Mouse (Mus musculus) left cerebral cortex, adult 2 months (tissue): Measurements from ENCODE around the gene Pcyt2. TPM values are rescaled to one million over a fixed set of nuclear protein-coding genes. Genes with fewer than 3 reads are reported as not detected.

Experiments used
- DNase-seq, 2 experiments: peaks; one replicate each; pipeline ENCODE4 v3.0.0; 2021 to 2022; ENCODE audit warnings: low spot score in 2 of 2, mixed read lengths in 1 of 2; ENCODE audit errors: extremely low spot score in 1 of 2
- H3K27ac ChIP-seq: fragments of 200-600 bp; 2 replicates; pipeline ENCODE4 v1.8.1; 2022
- H3K4me3 ChIP-seq: fragments of 200-600 bp; 2 replicates; pipeline ENCODE4 v1.8.1; 2022
- CTCF ChIP-seq: fragments of 200-600 bp; IDR thresholded peaks from 2 replicates; pipeline ENCODE4 v1.8.1; 2022; ENCODE audit warnings: antibody characterized with exemption, mild to moderate bottlenecking, moderate library complexity
- intact Hi-C: fragments of 180-260 bp; cut with DNase I; formaldehyde crosslinking; loops from one replicate; pipeline ENCODE4 v1.15.1; 2025
- total RNA-seq, 2 experiments: library from RNA; stranded (reverse); gene quantifications; 2 replicates each; pipeline ENCODE4 v1.2.3; 2021

Pcyt2 gene
- total RNA-seq, 2 experiments from 2014 or later = 133 to 140 TPM

- intact Hi-C loops = no loop called here
- no peak for TF ChIP-seq CTCF
- no peak for DNase-seq
- Histone ChIP-seq H3K27ac (peak overlapping the region; percentile 93; the same call in 1 of the 2 replicates), H3K4me3 (peak overlapping the region; percentile 96)
Observed at GRCm38 (mm10) chr11:120631726-120632448, 14.2 kb upstream of the Pcyt2 start.

- Histone ChIP-seq H3K4me3 (0 out of 2 replicates have a peak overlapping the region, but pooled peaks have one; percentile 14), H3K27ac (peak overlapping the region; percentile 69)
- TF ChIP-seq CTCF = no peak
- intact Hi-C loops = no loop called here
- DNase-seq = no peak
Observed at GRCm38 (mm10) chr11:120630881-120631725, 13.4 kb upstream of the Pcyt2 start.

- no peak for DNase-seq
- Histone ChIP-seq H3K27ac (peak overlapping the region; percentile 69), H3K4me3 (peak overlapping the region; percentile 14; the same call in 1 of the 2 replicates)
- TF ChIP-seq CTCF = no peak
- intact Hi-C loops = no loop called here
Observed at GRCm38 (mm10) chr11:120630401-120630871, 12.7 kb upstream of the Pcyt2 start.

GRCm38 (mm10) chr11:120629911-120630310 lies 12.2 kb upstream of the Pcyt2 start:
- DNase-seq = no peak

GRCm38 (mm10) chr11:120629341-120629730 lies 11.6 kb upstream of the Pcyt2 start:
- no peak for TF ChIP-seq CTCF

More at GRCm38 (mm10) chr11:120629911-120630310, 12.2 kb upstream of the Pcyt2 start:
- Histone ChIP-seq H3K4me3 (peak overlapping the region; percentile 14; the same call in 1 of the 2 replicates), H3K27ac (peak overlapping the region; percentile 69)
- TF ChIP-seq CTCF = no peak
- intact Hi-C loops = no loop called here

GRCm38 (mm10) chr11:120628601-120629340 lies 11.0 kb upstream of the Pcyt2 start:
- intact Hi-C loops = no loop called here
- Histone ChIP-seq H3K4me3 (no peak overlapping the region), H3K27ac (no peak overlapping the region)
- no peak for DNase-seq
- TF ChIP-seq CTCF = no peak

More at GRCm38 (mm10) chr11:120629341-120629730, 11.6 kb upstream of the Pcyt2 start:
- no peak for DNase-seq
- intact Hi-C loops = no loop called here
- peak overlapping the region; percentile 14; the same call in 1 of the 2 replicates for H3K4me3 ChIP-seq
- H3K27ac ChIP-seq = peak overlapping the region; percentile 69

GRCm38 (mm10) chr11:120627468-120628300 lies 9.9 kb upstream of the Pcyt2 start:
- intact Hi-C loops = no loop called here

GRCm38 (mm10) chr11:120626785-120627467 lies 9.2 kb upstream of the Pcyt2 start:
- TF ChIP-seq CTCF = no peak
- no peak overlapping the region for H3K4me3 ChIP-seq
- DNase-seq = no peak
- no peak overlapping the region for H3K27ac ChIP-seq
- intact Hi-C loops = no loop called here

More at GRCm38 (mm10) chr11:120627468-120628300, 9.9 kb upstream of the Pcyt2 start:
- no peak overlapping the region for H3K27ac ChIP-seq
- H3K4me3 ChIP-seq = no peak overlapping the region
- DNase-seq = no peak
- no peak for TF ChIP-seq CTCF

- intact Hi-C loops = loop anchor here (2.0 kb wide), 1 partner anchor 88 kb away; the partner anchor contains the start of genes Cenpx and Lrrc45
- peak within 1 kb of the TSS; percentile 89 for H3K27ac ChIP-seq
- TF ChIP-seq CTCF = no peak
- H3K4me3 ChIP-seq = peak within 1 kb of the TSS; percentile 88
- DNase-seq = no peak
Observed at GRCm38 (mm10) chr11:120625152-120625775, 7.5 kb upstream of the Pcyt2 start, which contains the start of gene Sirt7. TSS of gene Sirt7 (minus strand) at chr11:120625240.
